9 mouse cellular contexts compared by ENCODE assay signal in the genomic region with DNA sequence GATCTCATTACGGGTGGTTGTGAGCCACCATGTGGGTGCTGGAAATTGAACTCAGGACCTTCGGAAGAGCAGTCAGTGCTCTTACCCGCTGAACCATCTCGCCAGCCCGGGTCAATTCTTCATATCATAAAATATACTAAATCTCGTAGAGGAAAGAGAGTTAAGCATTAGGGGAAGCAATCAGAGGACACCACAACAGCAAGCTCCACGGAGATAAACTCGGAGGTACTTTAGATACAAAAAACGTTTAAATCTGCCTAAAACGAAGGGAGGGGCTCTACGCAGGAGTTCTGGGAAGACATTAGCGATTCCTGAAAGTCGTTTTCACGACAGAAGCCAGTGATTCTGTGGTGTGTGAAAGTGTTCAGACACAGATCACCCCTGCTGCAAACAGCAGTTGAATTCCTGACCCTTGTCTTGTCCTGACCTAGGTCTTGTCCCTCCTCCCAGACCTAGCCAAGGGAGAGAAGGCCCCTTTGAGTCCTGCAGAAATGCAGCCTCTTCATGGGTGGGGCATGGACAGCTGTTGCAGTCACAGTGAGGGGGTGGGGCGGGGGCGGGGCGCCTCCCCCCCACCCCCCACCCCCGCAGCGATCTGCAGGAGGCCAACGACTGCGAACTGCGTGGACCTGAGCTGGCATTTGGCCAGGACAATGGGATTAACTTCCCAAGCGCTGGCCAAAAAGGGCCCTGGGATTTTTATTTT. TPM values are rescaled to one million over a fixed set of nuclear protein-coding genes. Genes with fewer than 3 reads are reported as not detected.
DNase-seq lines count a peak whose midpoint lies in the region; ATAC-seq and TF ChIP-seq lines count a peak whose summit lies in the region.
"Had no signal": no experiment of that assay in that cellular context is flagged by ENCODE, and none has a peak within 500 bp of the region (broad histone marks: within the 10 kb centered on the region; RNA-seq: fewer than 3 reads in every experiment).

No protein-coding gene starts in this region.

- peaks cover 63% of the 10 kb centered on the region for H3K4me1 ChIP-seq in heart, postnatal 0 days (ENCODE audit: control insufficient read depth, insufficient read depth)
- peaks cover 18% of the 10 kb centered on the region for H3K4me1 ChIP-seq in liver, embryonic 13.5 days (replicated peaks)

- no peaks in the 10 kb centered on the region for H3K9me3 ChIP-seq in heart, postnatal 0 days (replicated peaks; ENCODE audit: control insufficient read depth, low read length)
- no peaks in the 10 kb centered on the region for H3K9me3 ChIP-seq in liver, embryonic 13.5 days (replicated peaks)

- no peak for ATAC-seq in heart, postnatal 0 days (ENCODE audit: insufficient read depth, low read depth)
- no peak for ATAC-seq in liver, embryonic 13.5 days (ENCODE audit: low read depth)
- ATAC-seq in monocyte, adult 5-6 weeks (replicated peaks; ENCODE audit: insufficient number of reproducible peaks, low FRiP score, low TSS enrichment, poor library complexity, severe bottlenecking) = no peak

- TF ChIP-seq EP300 in heart, postnatal 0 days (IDR thresholded peaks at IDR 0.05; ENCODE audit: low read depth) = no peak

- peak overlapping the region; percentile 56; the same call in 1 of the 2 replicates for H3K27ac ChIP-seq in heart, postnatal 0 days (ENCODE audit: low read depth)
- H3K27ac ChIP-seq in liver, embryonic 13.5 days = no peak overlapping the region
- no peak overlapping the region for H3K27ac ChIP-seq in layer of hippocampus, adult 2 months

- H3K9ac ChIP-seq in heart, postnatal 0 days (replicated peaks; ENCODE audit: low read depth, low read length) = no peak overlapping the region
- no peak overlapping the region for H3K9ac ChIP-seq in liver, embryonic 13.5 days

- peak; percentile 85 for DNase-seq in heart, adult 11 months
- no peak for DNase-seq in heart, postnatal 36 days
- DNase-seq in ES-CJ7 (ENCODE audit: low read depth, low spot score) = peak; percentile 68
- no peak for DNase-seq in heart, postnatal 0 days (ENCODE audit: low spot score)
- DNase-seq in liver, embryonic 13.5 days = no peak
- DNase-seq in layer of hippocampus, adult 2 months (ENCODE audit: low spot score in 2 of 2) = no peak
- no peak for DNase-seq in adrenal gland, adult 18-20 months (ENCODE audit: low spot score in 2 of 2)
- DNase-seq: adrenal gland, adult 2 months had no signal

- TF ChIP-seq CTCF in heart, postnatal 0 days (IDR thresholded peaks at IDR 0.05; ENCODE audit: low read depth) = no peak
- TF ChIP-seq CTCF in layer of hippocampus, adult 2 months (conservative IDR thresholded peaks at IDR 0.05) = no peak

- intact Hi-C loops in heart, postnatal 36 days (cut with DNase I) = no loop called here

- H3K36me3 ChIP-seq in heart, postnatal 0 days (replicated peaks; ENCODE audit: control insufficient read depth, insufficient read depth, low read length) = no peaks in the 10 kb centered on the region
- no peaks in the 10 kb centered on the region for H3K36me3 ChIP-seq in liver, embryonic 13.5 days

- H3K27me3 ChIP-seq in heart, postnatal 0 days (ENCODE audit: control insufficient read depth, insufficient read depth, low read length) = no peaks in the 10 kb centered on the region
- H3K27me3 ChIP-seq in liver, embryonic 13.5 days = peaks cover 27% of the 10 kb centered on the region

- no peak overlapping the region for H3K4me3 ChIP-seq in heart, postnatal 0 days (ENCODE audit: low read depth, low read length)
- H3K4me3 ChIP-seq in liver, embryonic 13.5 days (replicated peaks) = no peak overlapping the region
- no peak overlapping the region for H3K4me3 ChIP-seq in layer of hippocampus, adult 2 months

- WGBS in heart, postnatal 0 days = 47% methylated on average over 23 of the region's 23 CpGs
- 27% methylated on average over 23 of the region's 23 CpGs for WGBS in liver, embryonic 13.5 days (ENCODE audit: insufficient replicate concordance)

- peak overlapping the region; percentile 35; the same call in 1 of the 2 replicates for H3K4me2 ChIP-seq in heart, postnatal 0 days (ENCODE audit: low read depth, low read length)
- H3K4me2 ChIP-seq in liver, embryonic 13.5 days = peak overlapping the region; percentile 41

RNA-seq across cellular contexts. Expression of a gene that starts 11.5 kb away (rescaled TPM):
- total RNA-seq in heart, postnatal 36 days (2021) = over 10,000 TPM; 11,843 to 11,873 TPM
- total RNA-seq in heart, postnatal 0 days (2014; rRNA removed; ENCODE audit: low replicate concordance) = 2,277 and 2,295 TPM in 2 replicates
- polyA plus RNA-seq in heart, postnatal 0 days (2015; fragmentation: Nextera tagmentation; extraction: Ambion mirVana) = 706 and 785 TPM in 2 replicates
- 14.1 and 17.1 TPM in 2 replicates for polyA plus RNA-seq in liver, embryonic 13.5 days (2015; fragmentation: Nextera tagmentation; extraction: Ambion mirVana)
- total RNA-seq in monocyte, adult 5-6 weeks (2017) = 84.0 to 111 TPM (median 86.3 TPM) in 3 replicates
- total RNA-seq in layer of hippocampus, adult 2 months (2021) = 100 to 1,000 TPM; 588 to 630 TPM
- 100 to 1,000 TPM; 198 to 199 TPM for total RNA-seq in adrenal gland, adult 18-20 months (2021)

Comparison
In these comparisons a context has a peak if more than half of its experiments do, and no peak if none do; other contexts are left out.
1. DNase-seq: peak in heart, adult 11 months (single experiment) and ES-CJ7 (single experiment); none in heart, postnatal 36 days (0 of 2), heart, postnatal 0 days (single experiment), liver, embryonic 13.5 days (single experiment), layer of hippocampus, adult 2 months (0 of 2) and adrenal gland, adult 18-20 months (0 of 2).